Mouse (Mus musculus): ENCODE measurements at regions not wholly inside any gene's neighbourhood (a gene's known extent, or its start where the extent isn't known, plus 50 kb on each side); places are given as distances from the start of the nearest gene placed in this dataset.

DNA sequence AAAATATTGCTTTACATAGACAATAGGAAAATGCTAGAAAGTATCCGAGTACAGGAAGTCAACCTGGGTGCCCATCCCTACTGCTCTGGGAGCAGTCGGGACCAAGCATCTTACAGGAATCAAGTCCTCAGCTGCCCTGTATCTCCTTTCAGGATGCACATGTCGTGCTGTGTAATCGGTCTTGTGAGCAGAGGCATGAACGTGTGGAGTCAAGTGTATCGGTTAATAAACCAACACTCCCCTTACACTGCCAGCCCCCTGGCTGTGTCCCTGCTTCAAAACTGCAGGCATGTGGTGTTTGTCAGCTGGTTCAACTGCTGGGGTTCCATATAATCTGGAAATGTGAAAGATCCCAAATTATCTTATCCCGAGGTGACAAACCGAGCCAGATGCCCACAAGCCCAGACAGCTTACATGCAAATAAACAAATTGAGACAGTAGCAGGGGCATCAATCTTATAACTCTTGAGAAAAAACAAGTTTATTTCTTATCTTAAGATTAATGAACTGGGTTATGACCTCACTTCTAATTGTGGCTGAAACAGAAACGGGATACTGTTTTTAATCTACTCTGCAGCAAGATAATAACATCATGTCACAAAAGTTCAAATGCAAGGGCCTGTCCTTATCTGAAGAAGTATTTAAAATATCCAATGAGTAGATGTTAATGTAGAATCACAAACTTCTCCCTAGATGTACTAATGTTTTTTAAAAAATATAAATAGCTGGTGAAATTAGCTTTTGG, 193.6 kb downstream of the Qdpr start:
- Histone ChIP-seq H3K27ac (ENCODE audit: low read depth, low read length) (no peak overlapping the region), H3K4me1 (replicated peaks; ENCODE audit: control insufficient read depth, insufficient read depth, low read length) (no peaks in the 10 kb centered on the region), H3K36me3 (ENCODE audit: control insufficient read depth, insufficient read depth, low read length) (no peaks in the 10 kb centered on the region), H3K4me2 (no peak overlapping the region), H3K4me3 (ENCODE audit: low read depth, low read length) (no peak overlapping the region), H3K9me3 (ENCODE audit: control insufficient read depth, low read length) (no peaks in the 10 kb centered on the region), H3K9ac (ENCODE audit: low read depth, low read length) (no peak overlapping the region), H3K27me3 (replicated peaks; ENCODE audit: control insufficient read depth, insufficient read depth, low read length) (no peaks in the 10 kb centered on the region)
- ATAC-seq (replicated peaks; ENCODE audit: low FRiP score) (no peak), DNase-seq (ENCODE audit: low spot score) (no peak)
- WGBS = 49% methylated on average over 9 of the region's 9 CpGs

DNA sequence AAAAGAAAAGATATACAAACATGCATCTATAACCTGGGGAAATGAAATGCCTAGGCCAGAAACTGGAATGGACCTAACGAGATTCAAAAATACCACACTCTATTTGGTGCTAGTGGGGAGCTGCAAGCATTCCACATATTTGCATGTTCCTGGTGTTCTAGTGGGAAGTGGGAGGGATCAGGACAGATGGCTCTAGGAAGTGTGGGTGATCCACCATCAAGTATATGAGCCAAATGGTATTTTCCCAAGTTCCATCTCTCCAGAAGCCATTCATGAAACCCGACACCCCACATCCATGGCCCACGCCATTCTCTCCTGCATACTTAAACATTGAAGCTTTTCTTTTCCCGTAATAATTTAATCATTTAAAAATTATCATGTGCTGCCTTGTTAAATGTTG, 218.2 kb downstream of the Qdpr start:
- H3K9ac ChIP-seq (ENCODE audit: low read depth, low read length) = no peak overlapping the region
- no peak overlapping the region for H3K27ac ChIP-seq (ENCODE audit: low read depth, low read length)
- 76% methylated on average over 4 of the region's 4 CpGs for WGBS
- H3K36me3 ChIP-seq (ENCODE audit: control insufficient read depth, insufficient read depth, low read length) = no peaks in the 10 kb centered on the region
- H3K27me3 ChIP-seq (replicated peaks; ENCODE audit: control insufficient read depth, insufficient read depth, low read length) = no peaks in the 10 kb centered on the region
- no peak overlapping the region for H3K4me3 ChIP-seq (ENCODE audit: low read depth, low read length)
- DNase-seq (ENCODE audit: low spot score) = no peak
- no peaks in the 10 kb centered on the region for H3K9me3 ChIP-seq (ENCODE audit: control insufficient read depth, low read length)
- ATAC-seq (replicated peaks; ENCODE audit: low FRiP score) = no peak
- no peaks in the 10 kb centered on the region for H3K4me1 ChIP-seq (replicated peaks; ENCODE audit: control insufficient read depth, insufficient read depth, low read length)
- no peak overlapping the region for H3K4me2 ChIP-seq

DNA sequence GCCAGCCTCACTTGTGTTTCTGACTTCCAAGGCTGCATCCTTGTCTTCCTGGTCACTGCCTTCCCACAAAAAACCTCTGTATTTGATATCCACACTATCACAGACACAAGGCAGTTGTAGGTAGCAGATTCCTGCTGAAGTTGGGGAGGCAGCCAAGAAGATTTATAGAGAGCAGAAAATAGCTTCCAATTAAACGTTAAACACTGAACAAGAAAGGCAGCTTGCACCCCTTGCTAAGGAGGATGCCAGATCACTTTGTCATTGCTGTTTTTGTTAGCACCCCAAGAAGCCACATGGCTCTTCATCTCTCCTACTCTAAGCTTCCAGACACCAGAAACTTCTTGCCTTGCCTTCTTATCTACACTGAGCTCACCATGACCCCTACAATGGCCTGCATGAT, 219.9 kb downstream of the Qdpr start:
- Histone ChIP-seq H3K9ac (ENCODE audit: low read depth, low read length) (no peak overlapping the region), H3K27ac (ENCODE audit: low read depth, low read length) (no peak overlapping the region), H3K4me1 (replicated peaks; ENCODE audit: control insufficient read depth, insufficient read depth, low read length) (no peaks in the 10 kb centered on the region), H3K9me3 (ENCODE audit: control insufficient read depth, low read length) (no peaks in the 10 kb centered on the region), H3K4me3 (ENCODE audit: low read depth, low read length) (no peak overlapping the region), H3K4me2 (no peak overlapping the region), H3K36me3 (ENCODE audit: control insufficient read depth, insufficient read depth, low read length) (no peaks in the 10 kb centered on the region), H3K27me3 (replicated peaks; ENCODE audit: control insufficient read depth, insufficient read depth, low read length) (no peaks in the 10 kb centered on the region)
- no peak for DNase-seq (ENCODE audit: low spot score)
- no peak for ATAC-seq (replicated peaks; ENCODE audit: low FRiP score)
- 68% methylated on average over 1 of the region's 1 CpGs for WGBS

DNA sequence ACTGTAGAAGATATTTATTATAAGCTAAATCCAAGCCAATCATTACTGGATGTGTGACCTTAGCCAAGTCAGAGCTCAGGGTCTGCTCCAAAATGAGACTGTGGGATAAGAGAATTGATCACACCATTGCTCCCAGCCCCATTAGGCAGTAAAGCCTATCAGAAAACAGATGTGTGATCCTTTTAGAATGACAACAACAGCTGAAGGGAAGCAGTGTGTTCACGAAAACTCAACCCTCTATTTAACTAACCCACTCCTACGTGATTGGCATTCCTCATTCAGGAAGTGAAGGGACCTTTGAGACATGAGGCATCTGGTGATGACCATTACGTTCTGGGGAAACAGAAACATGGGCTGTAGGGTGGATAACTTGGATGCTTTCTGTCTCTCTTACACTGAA, 220.6 kb downstream of the Qdpr start:
- H3K9ac ChIP-seq (ENCODE audit: low read depth, low read length) = no peak overlapping the region
- no peaks in the 10 kb centered on the region for H3K27me3 ChIP-seq (replicated peaks; ENCODE audit: control insufficient read depth, insufficient read depth, low read length)
- 53% methylated on average over 3 of the region's 3 CpGs for WGBS
- no peaks in the 10 kb centered on the region for H3K36me3 ChIP-seq (ENCODE audit: control insufficient read depth, insufficient read depth, low read length)
- H3K4me2 ChIP-seq = no peak overlapping the region
- no peaks in the 10 kb centered on the region for H3K4me1 ChIP-seq (replicated peaks; ENCODE audit: control insufficient read depth, insufficient read depth, low read length)
- DNase-seq (ENCODE audit: low spot score) = no peak
- no peak overlapping the region for H3K4me3 ChIP-seq (ENCODE audit: low read depth, low read length)
- ATAC-seq (replicated peaks; ENCODE audit: low FRiP score) = no peak
- H3K9me3 ChIP-seq (ENCODE audit: control insufficient read depth, low read length) = no peaks in the 10 kb centered on the region
- no peak overlapping the region for H3K27ac ChIP-seq (ENCODE audit: low read depth, low read length)

DNA sequence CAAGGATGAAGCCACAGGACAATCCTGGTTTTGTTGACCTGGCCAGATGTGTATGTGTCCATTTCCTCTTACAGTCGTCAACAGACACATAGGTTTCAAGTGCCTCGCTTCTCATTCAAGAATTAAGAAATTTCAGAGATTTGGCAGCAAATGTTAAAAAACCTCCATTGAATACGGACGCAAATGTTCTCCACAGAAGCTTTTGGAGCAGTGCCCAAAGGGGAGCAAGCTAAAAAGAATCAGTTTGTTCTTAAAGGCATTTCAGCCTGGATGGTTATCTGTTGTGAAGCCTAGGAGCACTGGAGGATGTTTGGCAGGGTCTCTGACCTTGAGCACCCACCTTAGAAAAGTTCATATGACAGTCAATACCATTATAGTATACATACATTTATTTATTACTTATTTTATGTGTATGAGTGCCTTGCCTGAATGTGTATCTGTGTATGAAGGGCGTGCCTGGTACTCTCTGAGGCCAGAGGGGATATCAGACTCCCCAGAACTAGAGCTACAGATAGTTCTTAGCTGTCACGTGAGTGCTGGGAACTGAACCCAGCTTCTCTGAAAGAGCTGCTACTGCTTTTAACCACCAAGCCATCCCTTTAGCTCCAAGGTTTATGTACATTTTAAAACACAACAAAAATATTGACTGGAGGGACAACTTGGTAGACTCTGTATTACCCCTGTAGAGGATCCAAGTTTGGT, 221.7 kb downstream of the Qdpr start:
- H3K27ac ChIP-seq (ENCODE audit: low read depth, low read length) = no peak overlapping the region
- no peaks in the 10 kb centered on the region for H3K36me3 ChIP-seq (ENCODE audit: control insufficient read depth, insufficient read depth, low read length)
- H3K9ac ChIP-seq (ENCODE audit: low read depth, low read length) = no peak overlapping the region
- no peaks in the 10 kb centered on the region for H3K9me3 ChIP-seq (ENCODE audit: control insufficient read depth, low read length)
- H3K27me3 ChIP-seq (replicated peaks; ENCODE audit: control insufficient read depth, insufficient read depth, low read length) = no peaks in the 10 kb centered on the region
- H3K4me1 ChIP-seq (replicated peaks; ENCODE audit: control insufficient read depth, insufficient read depth, low read length) = no peaks in the 10 kb centered on the region
- no peak overlapping the region for H3K4me3 ChIP-seq (ENCODE audit: low read depth, low read length)
- 79% methylated on average over 6 of the region's 6 CpGs for WGBS
- H3K4me2 ChIP-seq = no peak overlapping the region
- ATAC-seq (replicated peaks; ENCODE audit: low FRiP score) = no peak
- no peak for DNase-seq (ENCODE audit: low spot score)

DNA sequence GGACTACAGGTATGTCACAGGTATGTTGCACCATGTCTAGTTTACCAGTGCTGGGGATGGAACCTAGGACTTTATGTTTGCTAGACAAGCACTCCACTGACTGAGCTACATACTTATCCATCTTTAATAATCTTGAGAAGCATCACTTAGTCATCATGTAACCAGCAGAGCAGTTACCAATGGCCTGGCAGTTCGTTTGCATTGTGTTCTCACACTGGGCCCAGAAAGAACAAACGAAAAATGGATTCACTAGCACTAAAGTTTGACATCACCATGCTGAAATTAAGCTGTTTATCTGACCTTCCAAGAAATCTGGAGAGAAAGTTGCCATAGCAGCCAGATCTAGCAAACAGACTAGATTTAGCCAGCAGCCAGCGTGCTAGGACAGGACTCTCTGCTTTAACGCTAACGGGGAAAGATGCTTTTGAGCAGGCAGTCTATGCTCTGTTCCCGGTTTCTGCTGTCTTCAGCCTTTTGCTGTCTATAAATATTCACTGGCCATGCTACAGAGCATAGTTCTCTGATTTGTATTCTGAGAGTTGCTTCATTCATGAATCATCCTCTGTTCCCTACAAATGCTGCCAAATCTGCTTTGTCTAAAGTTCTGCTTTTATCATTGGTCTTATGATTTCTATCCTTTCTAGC, 229.6 kb downstream of the Qdpr start:
- ATAC-seq (replicated peaks; ENCODE audit: low FRiP score) (no peak), DNase-seq (ENCODE audit: low spot score) (no peak)
- Histone ChIP-seq H3K27me3 (replicated peaks; ENCODE audit: control insufficient read depth, insufficient read depth, low read length) (no peaks in the 10 kb centered on the region), H3K4me3 (ENCODE audit: low read depth, low read length) (no peak overlapping the region), H3K4me1 (replicated peaks; ENCODE audit: control insufficient read depth, insufficient read depth, low read length) (no peaks in the 10 kb centered on the region), H3K4me2 (no peak overlapping the region), H3K36me3 (ENCODE audit: control insufficient read depth, insufficient read depth, low read length) (no peaks in the 10 kb centered on the region), H3K9me3 (ENCODE audit: control insufficient read depth, low read length) (0 out of 2 replicates have a peak, but pooled peaks cover 2% of the 10 kb centered on the region), H3K27ac (ENCODE audit: low read depth, low read length) (no peak overlapping the region), H3K9ac (ENCODE audit: low read depth, low read length) (no peak overlapping the region)
- 84% methylated on average over 6 of the region's 6 CpGs for WGBS

DNA sequence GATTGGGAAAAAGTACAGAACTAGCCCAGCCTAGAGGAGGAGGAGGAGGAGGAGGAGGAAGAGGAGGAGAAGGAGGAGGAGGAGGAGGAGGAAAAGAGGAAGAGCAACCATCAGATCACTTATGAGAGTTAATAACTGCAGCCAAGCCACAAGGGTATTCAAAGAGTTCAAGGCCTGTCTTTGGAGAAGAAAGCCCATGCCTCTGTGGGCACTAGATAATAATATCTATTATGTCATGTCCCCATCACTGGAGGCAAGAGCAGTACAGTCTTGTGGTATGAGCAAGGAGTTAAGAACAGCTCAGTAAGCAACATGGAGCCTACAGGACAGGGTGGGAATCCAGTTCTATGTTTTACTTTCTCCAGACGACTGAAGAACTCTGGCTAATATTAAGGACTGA, 230.5 kb downstream of the Qdpr start:
- Histone ChIP-seq H3K9me3 (ENCODE audit: control insufficient read depth, low read length) (0 out of 2 replicates have a peak, but pooled peaks cover 2% of the 10 kb centered on the region), H3K27me3 (replicated peaks; ENCODE audit: control insufficient read depth, insufficient read depth, low read length) (no peaks in the 10 kb centered on the region), H3K4me1 (replicated peaks; ENCODE audit: control insufficient read depth, insufficient read depth, low read length) (no peaks in the 10 kb centered on the region), H3K4me3 (ENCODE audit: low read depth, low read length) (no peak overlapping the region), H3K36me3 (ENCODE audit: control insufficient read depth, insufficient read depth, low read length) (no peaks in the 10 kb centered on the region), H3K27ac (ENCODE audit: low read depth, low read length) (no peak overlapping the region), H3K9ac (ENCODE audit: low read depth, low read length) (no peak overlapping the region), H3K4me2 (no peak overlapping the region)
- DNase-seq (ENCODE audit: low spot score) = no peak
- ATAC-seq (replicated peaks; ENCODE audit: low FRiP score) = no peak
- WGBS = 65% methylated on average over 1 of the region's 1 CpGs

DNA sequence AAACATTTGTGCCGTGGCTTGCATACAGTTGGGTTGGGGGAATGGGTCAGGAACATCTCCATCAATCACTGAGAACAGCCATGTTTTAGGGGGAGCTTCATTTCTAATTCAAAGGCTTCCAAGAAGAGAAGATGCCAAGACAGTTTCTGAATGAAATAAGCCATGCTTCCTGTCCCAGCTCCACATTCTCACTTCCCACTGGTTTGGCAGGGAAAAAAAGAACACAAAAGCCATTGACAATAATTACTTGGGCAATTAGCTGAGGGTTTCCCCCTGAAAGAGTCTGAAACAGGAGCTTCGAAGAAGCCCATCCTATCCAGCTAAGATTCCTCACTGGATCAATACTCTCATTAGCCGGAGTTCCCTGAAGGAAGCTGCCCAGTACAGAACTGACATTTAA, 230.9 kb downstream of the Qdpr start:
- no peak overlapping the region for H3K4me2 ChIP-seq
- H3K9me3 ChIP-seq (ENCODE audit: control insufficient read depth, low read length) = 0 out of 2 replicates have a peak, but pooled peaks cover 2% of the 10 kb centered on the region
- no peak overlapping the region for H3K4me3 ChIP-seq (ENCODE audit: low read depth, low read length)
- H3K27ac ChIP-seq (ENCODE audit: low read depth, low read length) = no peak overlapping the region
- ATAC-seq (replicated peaks; ENCODE audit: low FRiP score) (no peak), DNase-seq (ENCODE audit: low spot score) (no peak)
- no peaks in the 10 kb centered on the region for H3K36me3 ChIP-seq (ENCODE audit: control insufficient read depth, insufficient read depth, low read length)
- no peak overlapping the region for H3K9ac ChIP-seq (ENCODE audit: low read depth, low read length)
- 75% methylated on average over 3 of the region's 3 CpGs for WGBS
- no peaks in the 10 kb centered on the region for H3K4me1 ChIP-seq (replicated peaks; ENCODE audit: control insufficient read depth, insufficient read depth, low read length)
- H3K27me3 ChIP-seq (replicated peaks; ENCODE audit: control insufficient read depth, insufficient read depth, low read length) = no peaks in the 10 kb centered on the region
